Comparison of ENCODE assay signal across 8 mouse cellular contexts in genomic region chr19:3587729-3588128, GRCm38 (mm10). TPM values are rescaled to one million over a fixed set of nuclear protein-coding genes. Genes with fewer than 3 reads are reported as not detected.
DNase-seq lines count a peak whose midpoint lies in the region.

No protein-coding gene starts in this region.

- DNase-seq in A20 (ENCODE audit: low read depth, low spot score) (peak; percentile 62), R1 (ENCODE audit: low read depth, low spot score) (peak; percentile 80)
- peak; percentile 21 for DNase-seq in cerebellum, adult 9-10 months
- DNase-seq in heart, adult 18-20 months, result peak; percentile 22 to 43
- DNase-seq in kidney, postnatal 10 days, result peak; percentile 45
- peak; percentile 42 for DNase-seq in lung, postnatal 10 days
- peak; percentile 26 for DNase-seq in retina, postnatal 1 day
- DNase-seq in thymus, postnatal 10 days (ENCODE audit: low spot score in 2 of 2), result peak; percentile 25 to 45

RNA-seq across cellular contexts. Expression of gene Ppp6r3, which starts 12.2 kb away (rescaled TPM):
- 10 to 100 TPM; 69.6 to 70.7 TPM for total RNA-seq in heart, adult 18-20 months (2021)

Comparison
In these comparisons a context has a peak if more than half of its experiments do, and no peak if none do; other contexts are left out.
1. Peak in every context shown above with its lines: DNase-seq.
2. DNase-seq: peak in every context shown above with its lines; median percentile 80 in R1; 62 in A20; 45 in kidney, postnatal 10 days; 42 in lung, postnatal 10 days; 35 in thymus, postnatal 10 days; 32 in heart, adult 18-20 months; 26 in retina, postnatal 1 day; 21 in cerebellum, adult 9-10 months.